Mouse (Mus musculus): ENCODE measurements around the gene Tmem221. TPM values are rescaled to one million over a fixed set of nuclear protein-coding genes. Genes with fewer than 3 reads are reported as not detected.

Gene Tmem221
- total and polyA plus RNA-seq, 3 experiments, result 1.7 to 5.1 TPM; not detected in 1

- no peaks in the 10 kb centered on the region; a peak in 2 of 4 replicates for H3K27me3 ChIP-seq (ENCODE audit: control insufficient read depth in 1 of 2, insufficient read depth in 2 of 2, low read length in 2 of 2)
- H3K4me1 ChIP-seq (ENCODE audit: control insufficient read depth in 1 of 2, insufficient read depth in 2 of 2, low read length in 2 of 2), result no peaks in the 10 kb centered on the region; a peak in 1 of 4 replicates
- H3K27ac ChIP-seq (ENCODE audit: control insufficient read depth, low read depth, low read length), result no peak overlapping the region
- H3K36me3 ChIP-seq (ENCODE audit: control insufficient read depth in 1 of 2, insufficient read depth in 2 of 2, low read length in 2 of 2), result no peaks in the 10 kb centered on the region
- no peak overlapping the region for H3K9ac ChIP-seq (ENCODE audit: control insufficient read depth, low read depth, low read length, poor library complexity, severe bottlenecking)
- DNase-seq (ENCODE audit: low read depth, low spot score), result no peak
- TF ChIP-seq ZKSCAN1 (IDR thresholded peaks at IDR 0.05; ENCODE audit: low read depth, low read length), result no peak
- no peak for TF ChIP-seq SIN3A (IDR thresholded peaks at IDR 0.05; ENCODE audit: low read length)
- no peak for TF ChIP-seq TCF12 (IDR thresholded peaks at IDR 0.05; ENCODE audit: low read depth, low read length)
- no peak for TF ChIP-seq JUND (IDR thresholded peaks at IDR 0.05; ENCODE audit: low read depth, low read length)
- no peak for TF ChIP-seq SMC3 (IDR thresholded peaks at IDR 0.05; ENCODE audit: low read depth, low read length)
- no peak for TF ChIP-seq NELFE (IDR thresholded peaks at IDR 0.05; ENCODE audit: low read depth, low read length)
- no peak for TF ChIP-seq GATA1 (IDR thresholded peaks at IDR 0.05; ENCODE audit: low read depth, low read length)
- TF ChIP-seq ELF1 (IDR thresholded peaks at IDR 0.05; ENCODE audit: low read depth, low read length), result no peak
- TF ChIP-seq MYC (IDR thresholded peaks at IDR 0.05; ENCODE audit: low read depth, low read length), result no peak
- H3K4me3 ChIP-seq (ENCODE audit: control insufficient read depth in 1 of 2, insufficient read depth in 1 of 2, low read depth in 2 of 2, low read length in 2 of 2), result no peak overlapping the region
- H3K79me2 ChIP-seq (ENCODE audit: control insufficient read depth, insufficient read depth, low read length, poor library complexity), result no peaks in the 10 kb centered on the region
- H3K9me3 ChIP-seq (replicated peaks; ENCODE audit: insufficient read depth, low read length), result no peaks in the 10 kb centered on the region
Observed at GRCm38 (mm10) chr8:71572077-71572476, 13.4 kb upstream of the Tmem221 start.

GRCm38 (mm10) chr8:71570291-71570954, 11.8 kb upstream of the Tmem221 start:
- Histone ChIP-seq H3K27me3 (ENCODE audit: control insufficient read depth in 1 of 2, insufficient read depth in 2 of 2, low read length in 2 of 2) (no peaks in the 10 kb centered on the region; a peak in 2 of 4 replicates), H3K9ac (ENCODE audit: control insufficient read depth, low read depth, low read length, poor library complexity, severe bottlenecking) (peak overlapping the region; percentile 41)

GRCm38 (mm10) chr8:71569366-71570290, 11.0 kb upstream of the Tmem221 start:
- H3K4me3 ChIP-seq (ENCODE audit: control insufficient read depth in 1 of 2, insufficient read depth in 1 of 2, low read depth in 2 of 2, low read length in 2 of 2), result no peak overlapping the region
- H3K9me3 ChIP-seq (replicated peaks; ENCODE audit: insufficient read depth, low read length), result no peaks in the 10 kb centered on the region
- no peak for DNase-seq (ENCODE audit: low read depth, low spot score)
- H3K36me3 ChIP-seq (ENCODE audit: control insufficient read depth in 1 of 2, insufficient read depth in 2 of 2, low read length in 2 of 2), result no peaks in the 10 kb centered on the region
- TF ChIP-seq POLR2A (IDR thresholded peaks at IDR 0.05; ENCODE audit: control insufficient read depth in 1 of 2, insufficient read depth in 1 of 2, low read depth in 1 of 2, low read length in 2 of 2, poor library complexity in 1 of 2), result 0 out of 4 replicates have a peak, but pooled peaks of 1 of the 2 experiments have one; percentile 25
- no peak for TF ChIP-seq POLR2AphosphoS2 (IDR thresholded peaks at IDR 0.05; ENCODE audit: low read length)
- no peak overlapping the region for H3K27ac ChIP-seq (ENCODE audit: control insufficient read depth, low read depth, low read length)
- no peaks in the 10 kb centered on the region; a peak in 2 of 4 replicates for H3K27me3 ChIP-seq (ENCODE audit: control insufficient read depth in 1 of 2, insufficient read depth in 2 of 2, low read length in 2 of 2)
- no peaks in the 10 kb centered on the region; a peak in 1 of 4 replicates for H3K4me1 ChIP-seq (ENCODE audit: control insufficient read depth in 1 of 2, insufficient read depth in 2 of 2, low read length in 2 of 2)
- no peak overlapping the region for H3K9ac ChIP-seq (ENCODE audit: control insufficient read depth, low read depth, low read length, poor library complexity, severe bottlenecking)
- H3K79me2 ChIP-seq (ENCODE audit: control insufficient read depth, insufficient read depth, low read length, poor library complexity), result no peaks in the 10 kb centered on the region

More at GRCm38 (mm10) chr8:71570291-71570954, 11.8 kb upstream of the Tmem221 start:
- Histone ChIP-seq H3K4me3 (ENCODE audit: control insufficient read depth in 1 of 2, insufficient read depth in 1 of 2, low read depth in 2 of 2, low read length in 2 of 2) (peak overlapping the region; percentile 37 to 52), H3K9me3 (replicated peaks; ENCODE audit: insufficient read depth, low read length) (no peaks in the 10 kb centered on the region), H3K4me1 (ENCODE audit: control insufficient read depth in 1 of 2, insufficient read depth in 2 of 2, low read length in 2 of 2) (no peaks in the 10 kb centered on the region; a peak in 1 of 4 replicates), H3K27ac (ENCODE audit: control insufficient read depth, low read depth, low read length) (no peak overlapping the region), H3K79me2 (ENCODE audit: control insufficient read depth, insufficient read depth, low read length, poor library complexity) (no peaks in the 10 kb centered on the region), H3K36me3 (ENCODE audit: control insufficient read depth in 1 of 2, insufficient read depth in 2 of 2, low read length in 2 of 2) (no peaks in the 10 kb centered on the region)
- TF ChIP-seq MXI1 (IDR thresholded peaks at IDR 0.05; ENCODE audit: low read depth, low read length), result no peak
- TF ChIP-seq MAX (IDR thresholded peaks at IDR 0.05; ENCODE audit: low read length), result peak; percentile 57; the same call in 1 of the 2 replicates
- peak; percentile 66; the same call in 1 of the 2 replicates for TF ChIP-seq USF1 (IDR thresholded peaks at IDR 0.05; ENCODE audit: low read depth, low read length)
- DNase-seq (ENCODE audit: low read depth, low spot score), result peak; percentile 83
